Mouse (Mus musculus) T-cell, adult 2 months (primary cell): Measurements from ENCODE around the gene Ipo9.
A peak's percentile ranks its signal among the peaks of the same experiment; 100 is the strongest.
"Not testable (repeated sequence)": the region's sequence is repeated elsewhere in the genome, so short reads cannot be mapped to it uniquely, and the experiment has no call there.

Experiments used
- DNase-seq: peaks from one replicate; pipeline ENCODE4 v3.0.0; 2022; ENCODE audit warnings: low spot score

Ipo9 gene

GRCm38 (mm10) chr1:135427390-135427789, 2.9 kb downstream of the Ipo9 start:
- no peak for DNase-seq

- DNase-seq, result no peak
Measured at GRCm38 (mm10) chr1:135426645-135427044, 3.7 kb downstream of the Ipo9 start.

GRCm38 (mm10) chr1:135422772-135423171, 7.5 kb downstream of the Ipo9 start:
- no peak for DNase-seq

GRCm38 (mm10) chr1:135413996-135414395, 16.3 kb downstream of the Ipo9 start:
- DNase-seq, result no peak

GRCm38 (mm10) chr1:135412130-135412529, 18.2 kb downstream of the Ipo9 start:
- no peak for DNase-seq

- no peak for DNase-seq
Measured at GRCm38 (mm10) chr1:135410967-135411366, 19.3 kb downstream of the Ipo9 start.

- no peak for DNase-seq
Measured at GRCm38 (mm10) chr1:135408973-135409372, 21.3 kb downstream of the Ipo9 start.

GRCm38 (mm10) chr1:135405356-135405755, 24.9 kb downstream of the Ipo9 start:
- DNase-seq, result no peak

GRCm38 (mm10) chr1:135401452-135402110, 28.7 kb downstream of the Ipo9 start:
- DNase-seq, result no peak

- no peak for DNase-seq
Measured at GRCm38 (mm10) chr1:135399466-135399865, 30.8 kb downstream of the Ipo9 start.

GRCm38 (mm10) chr1:135385161-135385560, 45.1 kb downstream of the Ipo9 start:
- DNase-seq, result no peak

GRCm38 (mm10) chr1:135384171-135384570, 46.1 kb downstream of the Ipo9 start:
- no peak for DNase-seq

- DNase-seq, result not testable (repeated sequence)
Measured at GRCm38 (mm10) chr1:135381560-135381959, 48.7 kb downstream of the Ipo9 start.

- no peak for DNase-seq
Measured at GRCm38 (mm10) chr1:135380071-135380991, 50.0 kb downstream of the Ipo9 start.

- no peak for DNase-seq
Measured at GRCm38 (mm10) chr1:135379048-135379447, 51.3 kb downstream of the Ipo9 start.

GRCm38 (mm10) chr1:135378576-135378975, 51.7 kb downstream of the Ipo9 start:
- no peak for DNase-seq

GRCm38 (mm10) chr1:135374868-135375581, 55.3 kb downstream of the Ipo9 start, which contains the start of gene Shisa4:
TSS of gene Shisa4 (minus strand) at chr1:135375237.
- no peak for DNase-seq

GRCm38 (mm10) chr1:135374175-135374867, 56.0 kb downstream of the Ipo9 start:
- no peak for DNase-seq

- DNase-seq, result no peak
Measured at GRCm38 (mm10) chr1:135373171-135373677, 57.1 kb downstream of the Ipo9 start.

- no peak for DNase-seq
Measured at GRCm38 (mm10) chr1:135369415-135369814, 60.9 kb downstream of the Ipo9 start.

- no peak for DNase-seq
Measured at GRCm38 (mm10) chr1:135368982-135369381, 61.3 kb downstream of the Ipo9 start.

- DNase-seq, result peak; percentile 20
Measured at GRCm38 (mm10) chr1:135368245-135368644, 62.1 kb downstream of the Ipo9 start.
